Mouse (Mus musculus) spleen, adult 2 months (tissue): ENCODE measurements around the gene Olfr589. TPM values are rescaled to one million over a fixed set of nuclear protein-coding genes. Genes with fewer than 3 reads are reported as not detected.
"Not testable (repeated sequence)": the region's sequence is repeated elsewhere in the genome, so short reads cannot be mapped to it uniquely, and the experiment has no call there.

Experiments
- DNase-seq, 2 experiments: peaks; one replicate each; pipeline versions ENCODE4 v3.0.0 to v3.0.0-alpha.2; 2012 to 2021; ENCODE audit warnings: low spot score in 2 of 2, low read depth in 1 of 2
- H3K27ac ChIP-seq: fragments of 200-500 bp; 2 replicates; pipeline ENCODE4 v1.5.1; 2012; ENCODE audit warnings: low read length, inconsistent platforms; ENCODE audit not compliant: insufficient read depth
- H3K27me3 ChIP-seq: fragments of 200-500 bp; 2 replicates; pipeline ENCODE4 v1.6.1; 2012; ENCODE audit warnings: mild to moderate bottlenecking, moderate library complexity, low read length, inconsistent platforms; ENCODE audit not compliant: control insufficient read depth, insufficient read depth
- H3K36me3 ChIP-seq: fragments of 200-500 bp; 2 replicates; pipeline ENCODE4 v1.6.1; 2012; ENCODE audit warnings: mild to moderate bottlenecking, low read length, inconsistent platforms; ENCODE audit not compliant: control insufficient read depth, insufficient read depth
- H3K4me1 ChIP-seq: fragments of 200-500 bp; 2 replicates; pipeline ENCODE4 v1.6.1; 2011; ENCODE audit warnings: inconsistent platforms; ENCODE audit not compliant: control insufficient read depth, insufficient read depth, insufficient read length
- H3K4me3 ChIP-seq: fragments of 200-500 bp; 2 replicates; pipeline ENCODE4 v1.5.1; 2011; ENCODE audit warnings: mild to moderate bottlenecking, inconsistent platforms; ENCODE audit not compliant: insufficient read depth, insufficient read length; ENCODE audit errors: extremely low read depth
- CTCF ChIP-seq: fragments of 200-500 bp; IDR thresholded peaks from 2 replicates; pipeline ENCODE4 v1.5.1; 2011; ENCODE audit warnings: mild to moderate bottlenecking, inconsistent platforms; ENCODE audit not compliant: insufficient read depth, insufficient read length, insufficient replicate concordance; ENCODE audit errors: extremely low read depth
- POLR2A ChIP-seq: fragments of 200-500 bp; IDR thresholded peaks from 2 replicates; pipeline ENCODE4 v1.6.1; 2011; ENCODE audit warnings: low read depth, low read length, inconsistent platforms
- WGBS: fragments of 180-500 bp; shearing (Covaris S2); methylation state at CpG from one replicate; pipeline ENCODE4 v1.1.7; 2018; 5-methylcytosine and 5-hydroxymethylcytosine counted together
- polyA plus RNA-seq: library from polyadenylated mRNA; depleted of rRNA; stranded (reverse); fragments of >200 nt; gene quantifications from 2 replicates; pipeline ENCODE4 v1.2.3, GENCODE M21; 2012; rRNA removed

Gene Olfr589
- polyA plus RNA-seq, result not detected in 2 replicates

GRCm38 (mm10) chr7:103156256-103156655 is at the start of gene Olfr589:
Olfr589 (minus strand) TSS chr7:103156356.
- 55% methylated on average over 2 of the region's 2 CpGs for WGBS
- no peak for TF ChIP-seq CTCF
- Histone ChIP-seq H3K36me3 (no peaks in the 10 kb centered on the region), H3K27me3 (no peaks in the 10 kb centered on the region), H3K4me3 (no peak within 1 kb of the TSS), H3K4me1 (no peaks in the 10 kb centered on the region), H3K27ac (no peak within 1 kb of the TSS)
- no peak for DNase-seq

- DNase-seq, H3K27ac ChIP-seq, H3K4me1 ChIP-seq, H3K4me3 ChIP-seq, H3K36me3 ChIP-seq, H3K27me3 ChIP-seq: not testable (repeated sequence)
- WGBS, result 74% methylated on average over 1 of the region's 1 CpGs
Measured at GRCm38 (mm10) chr7:103184503-103184902, 28.3 kb upstream of the Olfr589 start, which contains the start of gene Olfr592. Olfr592 (plus strand) TSS chr7:103184803.

GRCm38 (mm10) chr7:103178240-103178639 is 22.1 kb upstream of the Olfr589 start, which contains the start of gene Olfr591:
Olfr591 (minus strand) TSS chr7:103178340.
- Histone ChIP-seq H3K27me3 (no peaks in the 10 kb centered on the region), H3K27ac (no peak within 1 kb of the TSS), H3K36me3 (no peaks in the 10 kb centered on the region), H3K4me1 (no peaks in the 10 kb centered on the region), H3K4me3 (no peak within 1 kb of the TSS)
- no peak for TF ChIP-seq POLR2A
- TF ChIP-seq CTCF, result no peak
- DNase-seq, result no peak
- 84% methylated on average over 1 of the region's 1 CpGs for WGBS

- H3K27ac ChIP-seq, result no peak overlapping the region
- H3K27me3 ChIP-seq, result no peaks in the 10 kb centered on the region
- no peak overlapping the region for H3K4me3 ChIP-seq
- H3K36me3 ChIP-seq, result no peaks in the 10 kb centered on the region
- H3K4me1 ChIP-seq, result no peaks in the 10 kb centered on the region
- TF ChIP-seq POLR2A, result no peak
- TF ChIP-seq CTCF, result no peak
- 69% methylated on average over 5 of the region's 5 CpGs for WGBS
- DNase-seq, result no peak
Measured at GRCm38 (mm10) chr7:103169697-103170096, 13.5 kb upstream of the Olfr589 start.

- no peak within 1 kb of the TSS for H3K4me3 ChIP-seq
- no peaks in the 10 kb centered on the region for H3K4me1 ChIP-seq
- WGBS, result 77% methylated on average over 1 of the region's 1 CpGs
- DNase-seq, result no peak
- H3K27ac ChIP-seq, result no peak within 1 kb of the TSS
- no peaks in the 10 kb centered on the region for H3K36me3 ChIP-seq
- no peaks in the 10 kb centered on the region for H3K27me3 ChIP-seq
- TF ChIP-seq CTCF, result no peak
- TF ChIP-seq POLR2A, result no peak
Measured at GRCm38 (mm10) chr7:103140579-103140978, 15.6 kb downstream of the Olfr589 start, which contains the start of gene Olfr588-ps1. Olfr588-ps1 (plus strand) TSS chr7:103140879.

- Histone ChIP-seq H3K27ac (no peak within 1 kb of the TSS), H3K4me1 (no peaks in the 10 kb centered on the region), H3K36me3 (no peaks in the 10 kb centered on the region), H3K4me3 (no peak within 1 kb of the TSS), H3K27me3 (no peaks in the 10 kb centered on the region)
- no peak for DNase-seq
- TF ChIP-seq CTCF, result no peak
- no peak for TF ChIP-seq POLR2A
- WGBS, result 88% methylated on average over 3 of the region's 3 CpGs
Measured at GRCm38 (mm10) chr7:103125538-103125937, 30.6 kb downstream of the Olfr589 start, which contains the start of gene Olfr586. Olfr586 (minus strand) TSS chr7:103125638.

GRCm38 (mm10) chr7:103119406-103119805 is 36.8 kb downstream of the Olfr589 start:
- no peaks in the 10 kb centered on the region for H3K4me1 ChIP-seq
- H3K27me3 ChIP-seq, result no peaks in the 10 kb centered on the region
- WGBS, result 64% methylated on average over 3 of the region's 3 CpGs
- H3K36me3 ChIP-seq, result no peaks in the 10 kb centered on the region
- TF ChIP-seq POLR2A, result no peak
- TF ChIP-seq CTCF, result no peak
- no peak overlapping the region for H3K27ac ChIP-seq
- H3K4me3 ChIP-seq, result no peak overlapping the region
- no peak for DNase-seq

Other genes with a start within 250 kb of the Olfr589 start
- gene Olfr571, start 238.8 kb downstream of the Olfr589 start, polyA plus RNA-seq, result not detected in 2 replicates
- not detected in 2 replicates for gene Olfr572, start 231.9 kb downstream of the Olfr589 start, polyA plus RNA-seq
- not detected in 2 replicates for gene Olfr573-ps1, start 213.8 kb downstream of the Olfr589 start, polyA plus RNA-seq
- not detected in 2 replicates for gene Olfr574, start 207.9 kb downstream of the Olfr589 start, polyA plus RNA-seq
- not detected in 2 replicates for gene Olfr575, start 197.6 kb downstream of the Olfr589 start, polyA plus RNA-seq
- gene Olfr576, start 193.7 kb downstream of the Olfr589 start, polyA plus RNA-seq, result not detected in 2 replicates
- gene Olfr577, start 180.4 kb downstream of the Olfr589 start, polyA plus RNA-seq, result not detected in 2 replicates
- gene Olfr578, start 167.0 kb downstream of the Olfr589 start, polyA plus RNA-seq, result not detected in 2 replicates
- not detected in 2 replicates for gene Olfr582, start 118.3 kb downstream of the Olfr589 start, polyA plus RNA-seq
- not detected in 2 replicates for gene Olfr583, start 105.1 kb downstream of the Olfr589 start, polyA plus RNA-seq
- not detected in 2 replicates for gene Olfr584, start 74.5 kb downstream of the Olfr589 start, polyA plus RNA-seq
- gene Olfr585, start 58.6 kb downstream of the Olfr589 start, polyA plus RNA-seq, result not detected in 2 replicates
- not detected in 2 replicates for gene Olfr586, start 30.7 kb downstream of the Olfr589 start, polyA plus RNA-seq
- not detected in 2 replicates for gene Olfr588-ps1, start 15.5 kb downstream of the Olfr589 start, polyA plus RNA-seq
- not detected in 2 replicates for gene Olfr591, start 22.0 kb upstream of the Olfr589 start, polyA plus RNA-seq
- not detected in 2 replicates for gene Olfr592, start 28.4 kb upstream of the Olfr589 start, polyA plus RNA-seq
- gene Olfr593, start 55.5 kb upstream of the Olfr589 start, polyA plus RNA-seq, result not detected in 2 replicates
- gene Olfr594, start 60.6 kb upstream of the Olfr589 start, polyA plus RNA-seq, result not detected in 2 replicates
- gene Usp17ld, start 96.1 kb upstream of the Olfr589 start, polyA plus RNA-seq, result not detected in 2 replicates
- gene Olfr596, start 149.3 kb upstream of the Olfr589 start, polyA plus RNA-seq, result not detected in 2 replicates
- gene Olfr597, start 160.0 kb upstream of the Olfr589 start, polyA plus RNA-seq, result not detected in 2 replicates
- gene Olfr598, start 167.2 kb upstream of the Olfr589 start, polyA plus RNA-seq, result not detected in 2 replicates
- not detected in 2 replicates for gene Olfr599, start 179.6 kb upstream of the Olfr589 start, polyA plus RNA-seq
- not detected in 2 replicates for gene Olfr600, start 193.3 kb upstream of the Olfr589 start, polyA plus RNA-seq
- not detected in 2 replicates for gene Olfr601, start 206.3 kb upstream of the Olfr589 start, polyA plus RNA-seq
- not detected in 2 replicates for gene Olfr603, start 229.8 kb upstream of the Olfr589 start, polyA plus RNA-seq